Mouse (Mus musculus) spleen, postnatal 14 days (tissue): ENCODE measurements around the gene Gcn1l1.

Experiments
- DNase-seq, 2 experiments: peaks; one replicate each; pipeline ENCODE4 v3.0.0; 2021 to 2022; ENCODE audit warnings: low spot score in 2 of 2

The Gcn1l1 gene

DNA sequence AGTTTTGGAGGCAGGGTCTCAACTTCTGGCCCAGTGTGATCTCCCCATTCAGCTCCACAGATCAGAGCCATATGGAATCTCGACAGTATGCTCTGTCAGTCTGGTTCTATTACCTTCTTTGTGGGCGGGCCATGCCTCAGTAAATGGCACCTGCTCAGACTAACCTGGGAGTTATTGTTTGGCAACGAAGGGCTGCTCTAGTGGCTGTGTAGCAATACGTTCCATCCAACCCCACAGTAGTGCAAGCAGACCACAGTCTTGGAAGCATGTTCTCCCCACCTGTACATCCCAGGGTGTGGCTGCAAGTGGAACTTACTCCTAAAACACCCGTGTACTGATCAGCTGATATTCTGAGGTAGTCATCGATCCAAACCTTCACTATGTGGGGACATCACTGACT, 91.6 kb downstream of the Gcn1l1 start:
- no peak for DNase-seq

DNA sequence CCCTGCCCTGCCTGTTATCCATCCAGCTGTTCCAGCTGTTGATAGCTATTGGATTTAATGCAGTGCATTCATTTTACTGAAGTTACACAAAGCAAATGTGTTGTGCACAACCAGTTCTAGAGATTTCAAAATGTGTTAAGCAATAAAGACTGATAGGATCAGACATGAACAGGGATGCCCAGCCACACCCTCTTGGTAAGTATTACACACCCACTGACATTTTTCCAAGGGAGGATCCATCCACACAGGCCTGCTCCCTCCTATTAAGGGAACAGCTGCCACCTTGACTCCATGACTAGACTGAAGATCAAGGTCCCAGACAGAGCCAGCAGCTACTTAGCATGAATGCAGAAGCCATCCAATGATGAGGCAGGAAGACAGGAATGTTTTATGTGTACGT, 92.2 kb downstream of the Gcn1l1 start:
- no peak for DNase-seq

DNA sequence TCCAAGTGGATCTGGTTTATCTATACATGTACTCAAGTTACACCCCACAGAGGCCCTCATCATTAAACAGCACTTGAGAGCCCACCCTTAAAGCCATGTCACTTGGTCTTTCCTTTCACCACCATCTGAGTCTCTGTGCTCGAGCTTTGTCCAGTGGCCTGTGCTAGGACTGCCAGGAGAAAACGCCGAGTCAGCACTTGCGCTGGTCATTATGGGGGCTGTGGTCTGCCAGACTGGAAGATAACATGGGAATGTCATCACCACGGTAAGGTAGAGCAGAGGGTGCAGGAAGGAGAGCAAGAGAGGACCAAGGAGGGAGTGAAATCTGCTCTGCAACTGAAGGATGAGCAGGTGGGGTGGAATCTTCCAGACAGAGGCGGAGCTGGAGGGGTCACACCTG, 93.3 kb downstream of the Gcn1l1 start:
- DNase-seq: no peak

DNA sequence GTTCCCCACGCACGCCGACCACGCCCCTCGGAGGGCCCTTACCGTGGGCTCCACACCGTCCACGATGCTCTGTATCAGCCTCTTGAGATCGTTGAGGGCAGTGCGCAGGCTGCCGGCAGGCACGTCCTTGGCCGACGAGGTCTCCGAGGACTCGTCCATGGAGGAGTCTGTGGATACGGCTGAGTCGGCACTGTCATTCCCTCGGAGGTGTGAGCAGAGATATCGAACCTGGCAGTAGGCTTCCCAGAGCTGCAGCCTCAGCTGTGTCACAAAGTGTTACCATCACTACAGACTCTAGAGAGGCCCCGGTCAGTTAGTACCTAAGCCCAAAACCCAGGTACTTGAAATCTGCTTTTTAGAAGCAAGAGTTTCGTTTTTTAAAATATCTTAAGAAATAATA, 97.6 kb downstream of the Gcn1l1 start:
- no peak for DNase-seq

DNA sequence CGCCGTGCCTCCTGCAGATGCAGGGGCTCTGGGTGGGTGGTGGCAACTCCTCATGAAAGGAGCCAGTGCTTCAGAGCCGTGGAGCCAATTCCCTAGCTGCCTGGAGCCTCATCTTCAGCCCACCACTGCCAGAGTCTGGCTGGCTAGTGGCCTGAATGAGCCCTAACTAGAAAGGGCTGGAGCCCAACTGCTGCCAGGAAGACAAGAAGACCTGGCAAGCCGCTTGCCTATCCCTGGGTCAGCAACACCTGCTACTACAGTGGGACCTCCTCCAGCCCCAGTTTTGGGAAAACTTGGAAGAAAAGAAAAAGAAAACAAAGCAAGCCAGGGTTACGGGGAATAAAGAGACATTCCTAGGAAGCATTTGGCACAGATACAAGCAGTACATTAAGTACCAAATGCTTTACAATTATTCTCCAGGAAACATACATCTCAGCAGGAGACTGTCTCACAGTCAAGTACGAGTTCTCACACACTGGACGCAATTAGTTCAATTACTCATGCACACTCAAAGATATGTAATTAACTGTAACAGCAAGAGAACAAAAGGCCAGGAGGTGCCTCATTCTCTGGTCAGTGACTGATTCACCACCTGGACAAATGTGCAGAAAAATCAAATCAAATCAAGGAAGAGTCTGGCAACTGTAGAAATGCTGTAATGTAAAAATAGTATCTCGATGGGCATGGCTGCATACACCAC, 101.5 kb downstream of the Gcn1l1 start:
- no peak for DNase-seq

DNA sequence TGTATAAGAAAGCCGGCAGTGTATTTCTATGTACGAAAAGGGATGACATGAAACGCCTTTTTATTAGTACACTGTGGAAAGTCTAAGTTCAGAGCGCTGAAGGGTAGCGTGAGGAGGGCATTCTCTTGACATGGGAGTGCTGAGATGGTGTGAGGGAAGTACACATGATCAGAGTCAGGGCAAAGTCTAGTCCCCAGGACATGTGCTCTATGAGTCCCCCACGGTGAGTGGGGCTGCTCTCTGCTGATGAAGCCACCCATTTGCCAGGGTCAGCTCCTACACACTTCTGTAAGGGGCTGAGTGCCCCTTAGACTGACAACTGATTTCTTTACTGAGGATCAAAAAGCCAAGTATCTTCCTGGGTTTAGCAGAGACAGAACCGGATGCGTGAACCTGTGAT, 102.2 kb downstream of the Gcn1l1 start:
- DNase-seq: no peak

DNA sequence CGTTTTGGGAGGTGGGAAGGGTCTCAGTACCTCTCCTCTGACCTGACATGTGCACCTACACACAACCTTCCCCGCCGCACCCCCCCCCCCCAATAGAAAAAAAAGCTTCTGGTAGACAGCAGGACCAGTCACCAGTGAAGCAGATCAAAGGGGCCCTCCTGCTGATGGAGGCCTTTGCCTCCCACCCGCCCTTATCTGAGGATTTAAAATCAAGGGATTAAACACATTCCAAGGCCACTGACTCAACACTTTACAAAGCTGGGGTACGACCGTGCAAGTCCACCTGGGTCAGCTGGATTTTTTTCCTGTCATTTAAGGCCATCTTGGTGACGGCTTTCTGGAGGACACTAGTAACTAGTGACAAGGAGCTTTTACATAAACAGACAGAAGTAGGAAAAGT, 102.8 kb downstream of the Gcn1l1 start:
- DNase-seq: no peak

DNA sequence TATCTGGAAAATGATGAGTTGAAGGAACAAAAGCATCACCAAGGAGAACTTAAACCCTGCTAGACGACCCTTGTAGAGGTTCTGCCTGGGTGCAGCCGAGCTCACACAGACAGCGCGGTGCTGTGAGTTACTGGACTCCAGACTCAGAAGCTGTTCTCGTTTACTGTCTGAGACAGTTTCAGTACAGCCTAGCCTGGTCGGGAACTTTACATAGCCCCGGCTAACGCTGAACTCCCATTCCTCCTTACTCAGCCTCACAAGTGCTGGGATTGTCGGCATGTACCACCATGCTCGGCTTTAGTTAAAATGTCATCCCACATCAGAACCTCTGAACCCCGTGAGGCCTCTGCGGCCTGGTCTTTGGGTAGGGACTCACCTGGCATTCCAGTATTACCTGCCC, 103.9 kb downstream of the Gcn1l1 start:
- DNase-seq: no peak

DNA sequence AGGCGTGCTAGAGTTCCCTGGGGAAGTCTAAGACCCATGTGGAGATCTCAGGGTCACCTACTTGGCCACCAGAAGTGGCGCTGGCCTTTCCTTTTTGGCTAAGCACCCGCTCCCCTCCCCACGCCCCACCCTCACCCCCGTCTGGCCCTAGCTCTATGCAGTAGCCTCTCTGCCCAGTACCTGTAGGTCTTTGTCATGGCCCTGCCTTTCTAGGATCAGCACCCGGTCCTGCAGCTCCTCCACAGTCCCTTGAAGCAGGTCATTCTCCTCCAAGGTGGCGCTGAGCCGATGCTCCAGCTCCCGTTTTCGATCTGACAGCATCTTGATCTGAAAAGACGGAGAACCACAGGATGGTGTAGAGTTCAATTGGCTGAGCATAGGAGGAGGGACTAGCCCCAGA, 104.9 kb downstream of the Gcn1l1 start:
- no peak for DNase-seq

DNA sequence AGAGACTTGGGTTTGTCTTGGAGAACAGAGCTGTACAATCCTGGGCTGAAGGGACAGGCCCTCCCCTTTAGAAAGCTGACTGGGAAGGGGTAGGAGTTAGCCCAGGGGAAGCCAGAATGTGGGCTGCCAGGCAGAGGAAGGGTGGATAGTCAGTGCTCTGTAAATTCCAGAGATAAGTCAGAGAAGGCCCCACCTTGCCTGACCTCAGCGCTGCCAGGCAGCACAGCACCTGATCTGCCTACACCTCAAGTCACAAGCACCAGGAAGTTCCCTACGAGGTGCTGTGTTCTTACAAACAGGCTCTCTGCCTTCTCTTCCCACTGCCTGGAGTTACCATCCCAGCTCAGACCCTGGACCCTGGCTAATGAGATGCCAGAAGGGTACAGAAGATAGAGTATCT, 105.4 kb downstream of the Gcn1l1 start:
- DNase-seq: no peak

DNA sequence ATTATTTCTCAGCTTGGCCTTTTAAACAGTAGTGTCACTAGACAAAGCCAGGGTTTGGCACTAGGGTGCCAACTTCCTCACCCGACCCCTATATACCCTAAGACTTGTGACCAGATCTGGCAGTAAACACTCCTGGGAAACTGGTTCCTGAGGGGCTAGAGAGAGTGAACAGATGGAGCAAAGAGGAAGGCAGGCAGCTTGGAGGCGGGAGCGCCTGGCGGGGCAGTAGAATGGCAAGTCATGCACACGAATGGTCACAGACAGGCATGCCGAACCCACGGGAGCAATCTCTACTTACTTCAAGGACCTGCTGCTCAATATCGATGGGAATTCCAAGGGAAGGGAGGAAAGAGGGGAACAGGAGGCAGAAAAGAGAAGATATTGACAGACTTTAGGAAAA, 106.8 kb downstream of the Gcn1l1 start:
- no peak for DNase-seq
